Mouse (Mus musculus) common myeloid progenitor, adult 5-6 weeks (primary cell): ENCODE results near the gene Fh1. TPM values are rescaled to one million over a fixed set of nuclear protein-coding genes. Genes with fewer than 3 reads are reported as not detected.

Experiments used
- ATAC-seq: replicated peaks from 2 replicates; pipeline ENCODE4 v1.8.0; 2016; ENCODE audit warnings: low read depth, mild to moderate bottlenecking, moderate TSS enrichment, inconsistent platforms; ENCODE audit not compliant: poor library complexity, severe bottlenecking
- total RNA-seq: library from RNA; stranded (forward); fragments of 200-1000, 187-1606 nt; gene quantifications from 2 replicates; pipeline ENCODE4 v1.2.3, GENCODE M21; 2017

The Fh1 gene
- total RNA-seq, result 86.6 and 102 TPM in 2 replicates

DNA sequence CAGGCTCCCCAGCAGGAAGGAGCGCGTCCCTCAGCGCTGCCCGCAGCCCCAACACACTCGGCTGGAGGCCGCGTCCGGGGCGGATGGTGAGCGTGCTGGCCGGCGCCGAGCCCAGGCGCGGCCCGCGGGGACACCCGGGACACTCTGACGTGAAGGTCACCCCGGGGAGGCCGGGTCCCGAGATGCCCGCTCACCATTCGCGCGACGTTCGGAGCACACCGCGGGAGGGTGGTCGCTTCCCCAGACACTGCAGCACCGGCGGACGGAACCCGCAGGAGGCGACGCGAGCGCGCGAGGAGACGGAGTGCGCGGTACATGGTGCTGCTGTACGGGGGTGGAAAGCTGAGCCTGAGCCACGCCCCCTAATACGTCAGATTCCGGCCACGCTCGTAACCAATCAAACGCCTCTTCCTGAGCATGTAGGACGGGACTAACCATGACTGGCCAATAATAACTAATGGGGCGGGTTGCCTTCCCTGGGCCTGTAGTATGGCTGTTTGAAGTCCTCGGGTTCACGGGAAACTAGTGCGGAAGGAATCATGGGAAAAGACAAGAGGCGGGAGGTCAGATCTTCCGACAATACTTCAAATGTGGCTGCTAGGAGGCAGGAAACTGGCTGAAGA, at the start of gene Fh1:
Fh1 (minus strand) TSS at position 379 of the 623 bp plus-strand sequence.
- peak; percentile 95 for ATAC-seq

DNA sequence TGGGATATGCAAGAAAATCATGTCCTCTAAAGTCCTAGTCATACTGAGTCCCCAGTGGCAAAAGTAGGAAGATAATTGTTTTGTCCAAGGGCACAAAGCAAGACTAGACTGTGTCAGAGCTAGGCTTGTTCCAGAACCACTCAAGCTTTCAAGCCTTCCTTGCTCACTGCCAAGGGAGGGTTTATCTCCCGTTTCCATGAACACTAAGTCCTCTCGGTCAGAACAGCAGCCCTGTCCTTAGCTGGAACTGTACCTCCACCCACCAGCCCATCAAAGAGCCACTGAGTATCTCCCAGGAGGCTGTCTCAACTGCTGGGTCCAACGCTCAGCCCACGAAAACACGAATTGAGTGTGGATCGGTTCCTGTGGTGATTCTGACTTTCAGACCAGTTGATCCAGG, 49.7 kb upstream of the Fh1 start:
- ATAC-seq, result no peak

DNA sequence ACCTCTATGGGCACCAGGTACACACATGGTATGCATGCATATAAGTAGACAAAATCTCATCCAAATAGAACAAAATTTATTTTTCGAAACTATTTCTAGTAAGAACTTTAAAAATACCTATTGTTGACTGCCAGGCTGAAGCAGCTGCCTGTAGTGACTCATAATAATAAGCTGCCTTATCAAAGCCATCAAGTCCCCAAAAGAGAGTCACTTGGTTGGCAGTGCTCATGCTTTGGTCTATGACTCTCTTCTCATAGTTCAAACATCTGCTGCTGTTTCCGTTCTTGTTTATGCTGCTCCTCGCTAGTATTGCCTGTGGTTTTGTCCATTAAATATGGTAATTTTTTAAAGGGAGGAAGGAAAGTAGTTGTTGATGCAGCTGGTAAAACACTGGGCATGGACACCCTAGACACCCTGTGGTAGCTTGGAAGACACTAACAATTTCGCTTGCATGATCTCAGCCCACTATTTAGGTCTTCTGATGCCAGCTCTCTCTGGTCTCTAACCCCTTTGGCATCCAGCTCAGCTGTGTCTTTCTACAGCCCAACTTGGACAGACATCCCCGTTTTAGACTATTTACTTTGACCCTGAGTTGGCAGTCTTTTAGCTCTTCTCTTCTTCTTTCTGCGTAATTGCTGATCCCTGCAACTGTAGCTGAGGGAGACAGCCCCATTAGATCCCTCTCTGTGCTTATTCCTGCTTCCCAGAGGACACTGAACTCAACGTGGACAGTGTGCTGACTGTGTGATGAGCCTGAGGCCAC, 48.3 kb upstream of the Fh1 start:
- no peak for ATAC-seq

- ATAC-seq, result peak; percentile 43
Observed at GRCm38 (mm10) chr1:175671626-175672025, 46.2 kb upstream of the Fh1 start.

DNA sequence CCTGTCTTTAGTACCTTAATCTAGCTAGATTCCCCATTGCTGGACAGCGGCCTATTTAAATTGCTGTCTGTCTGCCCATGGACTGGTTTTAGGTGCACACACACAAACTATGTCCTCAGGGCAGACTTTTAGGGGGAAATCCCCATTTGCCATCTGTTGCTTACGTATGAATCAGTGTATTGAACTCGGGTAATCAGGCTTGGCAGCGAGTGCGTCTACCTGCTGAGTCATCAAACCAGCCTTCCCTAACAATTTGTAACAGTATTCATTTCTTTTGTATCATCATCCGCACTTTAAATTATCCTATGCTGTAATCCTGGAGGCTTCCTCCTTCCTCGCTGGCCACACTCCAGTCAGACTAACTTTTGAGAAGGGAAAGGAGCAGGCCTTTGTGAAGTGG, 44.6 kb upstream of the Fh1 start:
- ATAC-seq, result no peak

GRCm38 (mm10) chr1:175669456-175669855, 44.0 kb upstream of the Fh1 start:
- ATAC-seq, result no peak

DNA sequence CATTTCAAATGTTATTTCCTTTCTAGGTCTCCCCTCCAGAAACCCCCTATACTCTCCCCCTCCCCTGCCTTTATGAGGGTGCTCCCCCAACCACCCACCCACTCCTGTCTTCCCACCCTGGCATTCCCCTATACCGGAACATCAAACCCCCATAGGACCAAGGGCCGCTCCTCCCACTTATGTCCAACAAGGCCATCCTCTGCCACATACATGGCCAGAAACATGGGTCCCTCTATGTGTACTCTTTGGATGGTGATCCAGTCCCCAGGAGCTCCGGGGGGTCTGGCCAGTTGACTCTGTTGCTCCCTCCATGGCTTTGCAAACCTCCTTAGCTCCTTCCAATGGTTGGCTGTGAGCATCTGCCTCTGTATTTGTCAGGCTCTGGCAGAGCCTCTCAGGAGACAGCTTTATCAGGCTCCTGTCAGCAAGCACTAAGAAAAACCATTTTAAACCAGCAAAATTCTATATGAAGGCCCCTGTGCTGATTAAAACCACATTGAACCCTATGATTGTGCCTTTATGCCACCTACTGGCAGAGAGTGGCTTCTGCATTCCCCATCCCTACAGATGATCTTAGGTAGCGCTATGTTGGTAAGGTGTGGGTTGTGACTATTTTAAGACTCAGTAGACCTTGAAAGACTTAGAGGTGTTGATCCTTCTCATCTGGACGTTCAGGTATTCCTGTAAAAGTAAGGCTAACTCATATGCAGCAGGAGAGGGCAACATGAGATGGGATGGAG, 43.4 kb upstream of the Fh1 start:
- ATAC-seq, result peak; percentile 97

DNA sequence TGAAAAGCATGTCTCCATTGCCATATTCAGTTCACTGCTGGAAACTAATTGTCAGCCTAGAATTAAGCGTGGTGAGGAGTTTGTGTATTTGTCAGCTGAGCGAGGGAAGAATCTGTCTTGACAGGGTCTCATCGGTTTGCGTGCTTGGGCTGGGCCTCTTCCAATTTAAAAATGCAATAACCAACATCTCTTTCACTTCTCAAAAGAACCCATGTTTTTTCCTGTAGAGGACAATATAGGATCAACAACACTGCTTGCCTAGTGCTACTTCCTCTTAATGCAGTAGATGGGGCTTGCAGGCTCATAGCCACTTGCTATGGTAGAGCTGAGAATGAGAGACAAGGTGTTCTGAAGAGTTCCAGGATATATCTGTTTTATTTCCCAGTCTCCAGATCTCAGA, 34.5 kb upstream of the Fh1 start:
- ATAC-seq, result peak; percentile 90

DNA sequence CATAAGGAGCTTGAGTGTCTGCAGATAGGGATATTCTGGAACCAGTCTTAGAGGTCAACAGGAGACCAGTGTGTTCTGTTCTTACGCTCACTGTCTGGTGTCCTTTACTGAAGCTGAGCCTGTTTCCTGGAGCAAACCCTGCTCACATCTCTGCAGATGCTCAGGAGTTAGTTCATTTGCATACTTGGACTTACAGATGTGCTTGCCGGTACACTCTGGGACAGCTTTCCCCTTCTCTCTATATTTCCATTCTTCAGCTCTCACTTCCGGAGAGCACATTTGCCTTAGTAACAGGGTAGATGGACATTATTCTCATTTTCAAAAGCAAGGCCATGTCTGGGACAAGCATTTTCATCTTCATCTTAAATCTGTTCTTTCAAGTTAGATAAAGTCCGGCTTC, 23.2 kb upstream of the Fh1 start:
- ATAC-seq, result no peak

GRCm38 (mm10) chr1:175646952-175647351, 21.5 kb upstream of the Fh1 start:
- ATAC-seq, result peak; percentile 57

DNA sequence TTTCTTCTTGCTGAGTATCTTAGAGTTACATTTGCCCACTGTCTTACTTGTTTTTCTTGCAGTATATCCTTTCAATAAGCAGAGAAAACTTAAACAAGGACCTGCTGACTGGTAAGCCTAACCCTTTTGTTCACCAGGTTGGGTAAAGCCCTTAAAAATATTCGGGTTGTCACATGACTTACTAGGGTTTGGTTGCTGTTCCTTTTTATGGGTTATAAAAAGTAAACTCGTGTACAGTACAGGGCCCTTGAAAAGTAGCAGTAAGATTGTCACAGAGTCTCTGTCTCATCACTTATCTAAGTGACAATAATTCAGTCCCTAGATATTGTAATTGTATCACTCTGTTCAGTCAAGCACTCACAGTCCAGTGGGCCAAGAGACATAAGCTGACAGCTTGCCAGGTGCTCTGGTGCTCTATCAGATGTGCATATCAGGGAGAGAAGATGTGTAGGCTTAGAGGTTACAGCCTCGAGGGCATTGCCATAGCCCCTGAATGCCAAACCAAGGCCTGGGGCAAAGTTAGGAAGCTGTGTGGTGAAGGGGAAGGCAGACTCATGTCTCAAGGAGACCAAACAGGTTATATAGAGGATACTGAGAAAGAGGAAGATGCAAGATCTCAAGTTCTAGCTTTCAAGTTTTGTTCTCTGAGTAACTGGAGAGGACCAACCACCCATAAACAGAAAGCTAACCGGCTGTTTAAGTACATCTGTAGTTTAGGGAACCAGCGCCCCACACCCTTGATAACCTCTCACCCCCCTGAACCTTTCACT, 18.2 kb upstream of the Fh1 start:
- peak; percentile 40 for ATAC-seq

GRCm38 (mm10) chr1:175640435-175641150, 15.2 kb upstream of the Fh1 start:
- ATAC-seq, result peak; percentile 57

- ATAC-seq, result no peak
Observed at GRCm38 (mm10) chr1:175639072-175639471, 13.6 kb upstream of the Fh1 start.

DNA sequence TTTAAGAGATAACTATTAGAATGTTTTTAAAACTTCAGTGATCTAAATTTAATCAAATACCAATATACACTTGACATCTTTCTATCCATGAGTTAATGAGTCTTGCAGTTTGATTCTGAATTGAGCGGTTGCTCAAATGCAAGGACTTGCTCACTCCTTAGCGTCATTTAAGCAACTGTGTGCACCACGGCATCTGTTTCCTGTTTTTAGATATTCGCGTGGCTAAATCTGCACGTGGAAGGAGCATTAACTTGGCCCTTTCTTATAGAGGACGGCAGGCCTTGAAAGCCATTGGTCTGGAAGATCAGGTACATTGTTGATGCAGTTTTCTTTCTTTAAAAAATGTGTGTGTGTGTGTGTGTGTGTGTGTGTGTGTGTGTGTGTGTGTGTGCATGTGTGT, 12.2 kb upstream of the Fh1 start:
- ATAC-seq, result peak; percentile 67

GRCm38 (mm10) chr1:175632470-175632869, 7.0 kb upstream of the Fh1 start:
- ATAC-seq, result no peak

GRCm38 (mm10) chr1:175631721-175632221, 6.3 kb upstream of the Fh1 start:
- ATAC-seq, result peak; percentile 83

DNA sequence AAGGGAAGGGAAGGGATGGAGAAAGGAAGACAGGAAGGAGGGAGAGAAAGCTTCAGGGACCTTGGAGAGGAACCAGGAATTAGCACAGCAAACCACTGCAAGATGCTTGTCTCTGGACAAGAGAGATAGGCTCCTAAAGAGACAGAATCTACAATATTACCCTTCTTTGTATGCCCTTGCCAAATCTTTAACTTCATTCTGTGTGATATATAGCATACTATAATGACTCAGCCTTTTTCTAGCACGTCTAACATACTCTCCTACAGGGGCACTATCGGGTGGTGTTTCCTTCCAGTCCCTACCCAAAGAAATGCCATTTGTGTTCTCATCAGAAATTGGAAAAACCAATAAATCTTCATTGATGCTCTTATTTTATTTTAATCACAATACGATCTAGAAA, 5.6 kb upstream of the Fh1 start:
- peak; percentile 31; the same call in 1 of the 2 replicates for ATAC-seq

DNA sequence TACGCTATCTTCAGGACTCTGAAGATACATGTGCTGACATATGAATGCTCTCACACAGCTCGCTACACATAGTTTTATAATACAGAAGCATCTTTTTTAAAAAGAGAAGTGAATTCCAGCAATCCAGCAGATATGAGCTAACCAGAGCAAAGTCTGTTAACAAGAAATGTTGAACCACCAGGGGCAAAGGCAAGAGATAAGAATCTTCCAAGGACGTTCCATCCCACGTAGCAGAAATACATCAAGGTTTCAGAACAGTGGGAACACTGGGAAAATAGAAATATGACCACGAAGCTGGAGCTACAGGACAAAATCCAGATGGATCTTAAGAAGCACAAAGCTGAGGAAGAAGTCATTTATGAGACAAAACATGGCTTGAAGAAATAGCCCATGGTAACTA, 4.9 kb upstream of the Fh1 start:
- no peak for ATAC-seq

GRCm38 (mm10) chr1:175629248-175629647, 3.8 kb upstream of the Fh1 start:
- ATAC-seq, result no peak
